Mouse (Mus musculus): ENCODE results near the gene Srgap3. TPM values are rescaled to one million over a fixed set of nuclear protein-coding genes. Genes with fewer than 3 reads are reported as not detected.

Gene Srgap3
- polyA plus RNA-seq, 1 experiment from 2014 or later, result 3.5 TPM

GRCm38 (mm10) chr6:112848629-112849180 is 98.4 kb downstream of the Srgap3 start:
- no peak for ATAC-seq (replicated peaks; ENCODE audit: low FRiP score)
- Histone ChIP-seq H3K27me3 (replicated peaks; ENCODE audit: control insufficient read depth, insufficient read depth, low read length) (no peaks in the 10 kb centered on the region), H3K4me2 (no peak overlapping the region), H3K9me3 (ENCODE audit: control insufficient read depth, low read length) (no peaks in the 10 kb centered on the region), H3K27ac (ENCODE audit: low read depth, low read length) (no peak overlapping the region), H3K9ac (ENCODE audit: low read depth, low read length) (no peak overlapping the region), H3K4me1 (replicated peaks; ENCODE audit: control insufficient read depth, insufficient read depth, low read length) (no peaks in the 10 kb centered on the region), H3K4me3 (ENCODE audit: low read depth, low read length) (no peak overlapping the region), H3K36me3 (ENCODE audit: control insufficient read depth, insufficient read depth, low read length) (no peaks in the 10 kb centered on the region)
- 91% methylated on average over 8 of the region's 8 CpGs for WGBS
- DNase-seq (ENCODE audit: low spot score), result no peak

GRCm38 (mm10) chr6:112846863-112847262 is 100.2 kb downstream of the Srgap3 start:
- no peaks in the 10 kb centered on the region for H3K27me3 ChIP-seq (replicated peaks; ENCODE audit: control insufficient read depth, insufficient read depth, low read length)
- no peak for ATAC-seq (replicated peaks; ENCODE audit: low FRiP score)
- WGBS, result 93% methylated on average over 9 of the region's 9 CpGs

GRCm38 (mm10) chr6:112842426-112842825 is 104.6 kb downstream of the Srgap3 start:
- H3K4me2 ChIP-seq, result no peak overlapping the region
- H3K4me3 ChIP-seq (ENCODE audit: low read depth, low read length), result no peak overlapping the region
- no peaks in the 10 kb centered on the region for H3K36me3 ChIP-seq (ENCODE audit: control insufficient read depth, insufficient read depth, low read length)
- no peak overlapping the region for H3K9ac ChIP-seq (ENCODE audit: low read depth, low read length)
- no peak overlapping the region for H3K27ac ChIP-seq (ENCODE audit: low read depth, low read length)
- no peaks in the 10 kb centered on the region for H3K4me1 ChIP-seq (replicated peaks; ENCODE audit: control insufficient read depth, insufficient read depth, low read length)
- H3K9me3 ChIP-seq (ENCODE audit: control insufficient read depth, low read length), result no peaks in the 10 kb centered on the region
- 62% methylated on average over 5 of the region's 5 CpGs for WGBS
- no peak for ATAC-seq (replicated peaks; ENCODE audit: low FRiP score)
- no peaks in the 10 kb centered on the region for H3K27me3 ChIP-seq (replicated peaks; ENCODE audit: control insufficient read depth, insufficient read depth, low read length)
- no peak for DNase-seq (ENCODE audit: low spot score)

More at GRCm38 (mm10) chr6:112846863-112847262, 100.2 kb downstream of the Srgap3 start:
- no peak overlapping the region for H3K4me2 ChIP-seq
- H3K9me3 ChIP-seq (ENCODE audit: control insufficient read depth, low read length), result no peaks in the 10 kb centered on the region
- no peaks in the 10 kb centered on the region for H3K4me1 ChIP-seq (replicated peaks; ENCODE audit: control insufficient read depth, insufficient read depth, low read length)
- no peak overlapping the region for H3K4me3 ChIP-seq (ENCODE audit: low read depth, low read length)
- H3K9ac ChIP-seq (ENCODE audit: low read depth, low read length), result no peak overlapping the region
- no peak for DNase-seq (ENCODE audit: low spot score)
- no peaks in the 10 kb centered on the region for H3K36me3 ChIP-seq (ENCODE audit: control insufficient read depth, insufficient read depth, low read length)
- no peak overlapping the region for H3K27ac ChIP-seq (ENCODE audit: low read depth, low read length)

- no peak for DNase-seq (ENCODE audit: low spot score)
- H3K27me3 ChIP-seq (replicated peaks; ENCODE audit: control insufficient read depth, insufficient read depth, low read length), result no peaks in the 10 kb centered on the region
- H3K36me3 ChIP-seq (ENCODE audit: control insufficient read depth, insufficient read depth, low read length), result no peaks in the 10 kb centered on the region
- 72% methylated on average over 5 of the region's 5 CpGs for WGBS
- no peaks in the 10 kb centered on the region for H3K9me3 ChIP-seq (ENCODE audit: control insufficient read depth, low read length)
- no peak overlapping the region for H3K9ac ChIP-seq (ENCODE audit: low read depth, low read length)
- no peak for ATAC-seq (replicated peaks; ENCODE audit: low FRiP score)
- no peak overlapping the region for H3K4me2 ChIP-seq
- no peak overlapping the region for H3K27ac ChIP-seq (ENCODE audit: low read depth, low read length)
- peaks cover 9% of the 10 kb centered on the region for H3K4me1 ChIP-seq (replicated peaks; ENCODE audit: control insufficient read depth, insufficient read depth, low read length)
- no peak overlapping the region for H3K4me3 ChIP-seq (ENCODE audit: low read depth, low read length)
Measured at GRCm38 (mm10) chr6:112840400-112840799, 106.7 kb downstream of the Srgap3 start.

GRCm38 (mm10) chr6:112839391-112839790 is 107.7 kb downstream of the Srgap3 start:
- ATAC-seq (replicated peaks; ENCODE audit: low FRiP score) (no peak), DNase-seq (ENCODE audit: low spot score) (no peak)
- WGBS, result 58% methylated on average over 3 of the region's 3 CpGs
- Histone ChIP-seq H3K4me2 (no peak overlapping the region), H3K4me3 (ENCODE audit: low read depth, low read length) (no peak overlapping the region), H3K27ac (ENCODE audit: low read depth, low read length) (no peak overlapping the region), H3K9me3 (ENCODE audit: control insufficient read depth, low read length) (no peaks in the 10 kb centered on the region), H3K9ac (ENCODE audit: low read depth, low read length) (no peak overlapping the region), H3K4me1 (replicated peaks; ENCODE audit: control insufficient read depth, insufficient read depth, low read length) (peaks cover 9% of the 10 kb centered on the region), H3K27me3 (replicated peaks; ENCODE audit: control insufficient read depth, insufficient read depth, low read length) (no peaks in the 10 kb centered on the region), H3K36me3 (ENCODE audit: control insufficient read depth, insufficient read depth, low read length) (no peaks in the 10 kb centered on the region)

GRCm38 (mm10) chr6:112838879-112839278 is 108.2 kb downstream of the Srgap3 start:
- DNase-seq (ENCODE audit: low spot score) (no peak), ATAC-seq (replicated peaks; ENCODE audit: low FRiP score) (no peak)
- no peak overlapping the region for H3K9ac ChIP-seq (ENCODE audit: low read depth, low read length)
- no peaks in the 10 kb centered on the region for H3K27me3 ChIP-seq (replicated peaks; ENCODE audit: control insufficient read depth, insufficient read depth, low read length)
- H3K4me2 ChIP-seq, result no peak overlapping the region
- 65% methylated on average over 2 of the region's 2 CpGs for WGBS
- H3K4me3 ChIP-seq (ENCODE audit: low read depth, low read length), result no peak overlapping the region
- H3K4me1 ChIP-seq (replicated peaks; ENCODE audit: control insufficient read depth, insufficient read depth, low read length), result peaks cover 12% of the 10 kb centered on the region
- no peak overlapping the region for H3K27ac ChIP-seq (ENCODE audit: low read depth, low read length)
- no peaks in the 10 kb centered on the region for H3K9me3 ChIP-seq (ENCODE audit: control insufficient read depth, low read length)
- H3K36me3 ChIP-seq (ENCODE audit: control insufficient read depth, insufficient read depth, low read length), result no peaks in the 10 kb centered on the region

GRCm38 (mm10) chr6:112836712-112837111 is 110.4 kb downstream of the Srgap3 start:
- H3K4me3 ChIP-seq (ENCODE audit: low read depth, low read length), result no peak overlapping the region
- no peaks in the 10 kb centered on the region for H3K36me3 ChIP-seq (ENCODE audit: control insufficient read depth, insufficient read depth, low read length)
- H3K9me3 ChIP-seq (ENCODE audit: control insufficient read depth, low read length), result no peaks in the 10 kb centered on the region
- no peak overlapping the region for H3K9ac ChIP-seq (ENCODE audit: low read depth, low read length)
- ATAC-seq (replicated peaks; ENCODE audit: low FRiP score) (peak; percentile 40; the same call in 1 of the 2 replicates), DNase-seq (ENCODE audit: low spot score) (no peak)
- H3K27me3 ChIP-seq (replicated peaks; ENCODE audit: control insufficient read depth, insufficient read depth, low read length), result no peaks in the 10 kb centered on the region
- H3K4me2 ChIP-seq, result no peak overlapping the region
- no peak overlapping the region for H3K27ac ChIP-seq (ENCODE audit: low read depth, low read length)
- H3K4me1 ChIP-seq (replicated peaks; ENCODE audit: control insufficient read depth, insufficient read depth, low read length), result peaks cover 14% of the 10 kb centered on the region
- 41% methylated on average over 4 of the region's 4 CpGs for WGBS

- Histone ChIP-seq H3K9ac (ENCODE audit: low read depth, low read length) (no peak overlapping the region), H3K27ac (ENCODE audit: low read depth, low read length) (no peak overlapping the region), H3K4me1 (replicated peaks; ENCODE audit: control insufficient read depth, insufficient read depth, low read length) (peaks cover 14% of the 10 kb centered on the region), H3K9me3 (ENCODE audit: control insufficient read depth, low read length) (no peaks in the 10 kb centered on the region), H3K36me3 (ENCODE audit: control insufficient read depth, insufficient read depth, low read length) (no peaks in the 10 kb centered on the region), H3K27me3 (replicated peaks; ENCODE audit: control insufficient read depth, insufficient read depth, low read length) (no peaks in the 10 kb centered on the region), H3K4me2 (no peak overlapping the region; the same call in 1 of the 2 replicates), H3K4me3 (ENCODE audit: low read depth, low read length) (no peak overlapping the region)
- 46% methylated on average over 4 of the region's 4 CpGs for WGBS
- DNase-seq (ENCODE audit: low spot score) (no peak), ATAC-seq (replicated peaks; ENCODE audit: low FRiP score) (peak; percentile 80)
Measured at GRCm38 (mm10) chr6:112835413-112835812, 111.7 kb downstream of the Srgap3 start.

- Histone ChIP-seq H3K27me3 (replicated peaks; ENCODE audit: control insufficient read depth, insufficient read depth, low read length) (no peaks in the 10 kb centered on the region), H3K9ac (ENCODE audit: low read depth, low read length) (no peak overlapping the region), H3K9me3 (ENCODE audit: control insufficient read depth, low read length) (no peaks in the 10 kb centered on the region), H3K4me3 (ENCODE audit: low read depth, low read length) (no peak overlapping the region), H3K36me3 (ENCODE audit: control insufficient read depth, insufficient read depth, low read length) (no peaks in the 10 kb centered on the region), H3K27ac (ENCODE audit: low read depth, low read length) (no peak overlapping the region), H3K4me2 (no peak overlapping the region), H3K4me1 (replicated peaks; ENCODE audit: control insufficient read depth, insufficient read depth, low read length) (peaks cover 14% of the 10 kb centered on the region)
- DNase-seq (ENCODE audit: low spot score), result no peak
- ATAC-seq (replicated peaks; ENCODE audit: low FRiP score), result no peak
- 86% methylated on average over 5 of the region's 5 CpGs for WGBS
Measured at GRCm38 (mm10) chr6:112834430-112834829, 112.6 kb downstream of the Srgap3 start.

Data from liver, embryonic 11.5 days (tissue).